Mouse (Mus musculus) cerebellum, postnatal 14 days (tissue): ENCODE measurements at regions not wholly inside any gene's neighbourhood (a gene's known extent, or its start where the extent isn't known, plus 50 kb on each side); places are given as distances from the start of the nearest gene placed in this dataset.

Source experiments
- DNase-seq, 2 experiments: peaks; one replicate each; pipeline ENCODE4 v3.0.0; 2021; ENCODE audit warnings: mixed read lengths in 2 of 2

GRCm38 (mm10) chr6:143633710-143634109, 466.7 kb downstream of the Etnk1 start:
- no peak for DNase-seq

- DNase-seq, result no peak
These were observed 467.3 kb downstream of the Etnk1 start for GRCm38 (mm10) chr6:143634334-143634733.

GRCm38 (mm10) chr6:143635043-143635442, 468.0 kb downstream of the Etnk1 start:
- DNase-seq, result no peak

GRCm38 (mm10) chr6:143640652-143641051, 473.6 kb downstream of the Etnk1 start:
- DNase-seq, result no peak

GRCm38 (mm10) chr6:143642052-143642451, 475.0 kb downstream of the Etnk1 start:
- no peak for DNase-seq

- no peak for DNase-seq
These were observed 479.0 kb downstream of the Etnk1 start for GRCm38 (mm10) chr6:143645989-143646388.

GRCm38 (mm10) chr6:143648501-143648900, 481.5 kb downstream of the Etnk1 start:
- DNase-seq, result no peak

- no peak for DNase-seq
These were observed 489.6 kb downstream of the Etnk1 start for GRCm38 (mm10) chr6:143656576-143656975.

GRCm38 (mm10) chr6:143660837-143661236, 493.8 kb downstream of the Etnk1 start:
- no peak for DNase-seq

GRCm38 (mm10) chr6:143663306-143663705, 496.3 kb downstream of the Etnk1 start:
- DNase-seq, result no peak

GRCm38 (mm10) chr6:143665374-143665773, 498.4 kb downstream of the Etnk1 start:
- no peak for DNase-seq

- no peak for DNase-seq
These were observed 501.5 kb downstream of the Etnk1 start for GRCm38 (mm10) chr6:143668551-143668950.

GRCm38 (mm10) chr6:143669446-143670130, 502.6 kb downstream of the Etnk1 start:
- DNase-seq, result no peak

- no peak for DNase-seq
These were observed 523.1 kb downstream of the Etnk1 start for GRCm38 (mm10) chr6:143690131-143690530.

- peak; percentile 82 to 84 for DNase-seq
These were observed 523.8 kb downstream of the Etnk1 start for GRCm38 (mm10) chr6:143690866-143691265.

- no peak for DNase-seq
These were observed 531.0 kb downstream of the Etnk1 start for GRCm38 (mm10) chr6:143697997-143698396.

GRCm38 (mm10) chr6:143703984-143704383, 537.0 kb downstream of the Etnk1 start:
- DNase-seq, result no peak

- no peak for DNase-seq
These were observed 539.4 kb downstream of the Etnk1 start for GRCm38 (mm10) chr6:143706451-143706850.

- no peak for DNase-seq
These were observed 547.4 kb downstream of the Etnk1 start for GRCm38 (mm10) chr6:143714461-143714860.

- DNase-seq, result no peak
These were observed 583.1 kb downstream of the Etnk1 start for GRCm38 (mm10) chr6:143750074-143750473.

- no peak for DNase-seq
These were observed 584.4 kb downstream of the Etnk1 start for GRCm38 (mm10) chr6:143751076-143752070.

- DNase-seq, result no peak
These were observed 590.4 kb downstream of the Etnk1 start for GRCm38 (mm10) chr6:143757462-143757861.

GRCm38 (mm10) chr6:143768115-143768514, 601.1 kb downstream of the Etnk1 start:
- no peak for DNase-seq
